Mouse (Mus musculus): ENCODE data around the gene Epop. TPM values are rescaled to one million over a fixed set of nuclear protein-coding genes. Genes with fewer than 3 reads are reported as not detected.

The Epop gene
- polyA plus RNA-seq, 1 experiment, result 0.47 TPM

GRCm38 (mm10) chr11:97589216-97589615 is 40.3 kb downstream of the Epop start:
- H3K36me3 ChIP-seq (ENCODE audit: control insufficient read depth, insufficient read depth, low read length), result no peaks in the 10 kb centered on the region
- H3K27me3 ChIP-seq (ENCODE audit: control insufficient read depth, insufficient read depth, low read length), result no peaks in the 10 kb centered on the region
- no peak overlapping the region for H3K4me3 ChIP-seq (ENCODE audit: control insufficient read depth, low read depth, low read length)
- H3K27ac ChIP-seq (ENCODE audit: control insufficient read depth, insufficient read depth, low read depth, low read length), result no peak overlapping the region
- peaks cover 5% of the 10 kb centered on the region for H3K4me1 ChIP-seq (ENCODE audit: control insufficient read depth, insufficient read depth, low read length)
- no peak for TF ChIP-seq CTCF (IDR thresholded peaks at IDR 0.05; ENCODE audit: control insufficient read depth, insufficient read depth, insufficient replicate concordance, low read depth, low read length)
- TF ChIP-seq POLR2A (IDR thresholded peaks at IDR 0.05; ENCODE audit: control insufficient read depth, low read depth, low read length), result no peak

- H3K36me3 ChIP-seq (ENCODE audit: control insufficient read depth, insufficient read depth, low read length), result no peaks in the 10 kb centered on the region
- no peaks in the 10 kb centered on the region for H3K27me3 ChIP-seq (ENCODE audit: control insufficient read depth, insufficient read depth, low read length)
- peaks cover 5% of the 10 kb centered on the region for H3K4me1 ChIP-seq (ENCODE audit: control insufficient read depth, insufficient read depth, low read length)
- H3K4me3 ChIP-seq (ENCODE audit: control insufficient read depth, low read depth, low read length), result no peak overlapping the region
- TF ChIP-seq POLR2A (IDR thresholded peaks at IDR 0.05; ENCODE audit: control insufficient read depth, low read depth, low read length) (no peak), CTCF (IDR thresholded peaks at IDR 0.05; ENCODE audit: control insufficient read depth, insufficient read depth, insufficient replicate concordance, low read depth, low read length) (no peak)
- H3K27ac ChIP-seq (ENCODE audit: control insufficient read depth, insufficient read depth, low read depth, low read length), result no peak overlapping the region
These were observed 43.6 kb downstream of the Epop start for GRCm38 (mm10) chr11:97585932-97586331.

GRCm38 (mm10) chr11:97584476-97584875 is 45.0 kb downstream of the Epop start:
- Histone ChIP-seq H3K27me3 (ENCODE audit: control insufficient read depth, insufficient read depth, low read length) (no peaks in the 10 kb centered on the region), H3K4me1 (ENCODE audit: control insufficient read depth, insufficient read depth, low read length) (no peaks in the 10 kb centered on the region), H3K27ac (ENCODE audit: control insufficient read depth, insufficient read depth, low read depth, low read length) (no peak overlapping the region), H3K36me3 (ENCODE audit: control insufficient read depth, insufficient read depth, low read length) (no peaks in the 10 kb centered on the region), H3K4me3 (ENCODE audit: control insufficient read depth, low read depth, low read length) (no peak overlapping the region)
- TF ChIP-seq POLR2A (IDR thresholded peaks at IDR 0.05; ENCODE audit: control insufficient read depth, low read depth, low read length) (no peak), CTCF (IDR thresholded peaks at IDR 0.05; ENCODE audit: control insufficient read depth, insufficient read depth, insufficient replicate concordance, low read depth, low read length) (no peak)

- TF ChIP-seq CTCF (IDR thresholded peaks at IDR 0.05; ENCODE audit: control insufficient read depth, insufficient read depth, insufficient replicate concordance, low read depth, low read length) (no peak), POLR2A (IDR thresholded peaks at IDR 0.05; ENCODE audit: control insufficient read depth, low read depth, low read length) (no peak)
- H3K4me1 ChIP-seq (ENCODE audit: control insufficient read depth, insufficient read depth, low read length), result peaks cover 9% of the 10 kb centered on the region
- H3K27me3 ChIP-seq (ENCODE audit: control insufficient read depth, insufficient read depth, low read length), result no peaks in the 10 kb centered on the region
- no peak overlapping the region for H3K27ac ChIP-seq (ENCODE audit: control insufficient read depth, insufficient read depth, low read depth, low read length)
- H3K36me3 ChIP-seq (ENCODE audit: control insufficient read depth, insufficient read depth, low read length), result no peaks in the 10 kb centered on the region
- no peak overlapping the region for H3K4me3 ChIP-seq (ENCODE audit: control insufficient read depth, low read depth, low read length)
These were observed 50.2 kb downstream of the Epop start for GRCm38 (mm10) chr11:97579088-97579857.

- TF ChIP-seq POLR2A (IDR thresholded peaks at IDR 0.05; ENCODE audit: control insufficient read depth, low read depth, low read length), result no peak
- no peak for TF ChIP-seq CTCF (IDR thresholded peaks at IDR 0.05; ENCODE audit: control insufficient read depth, insufficient read depth, insufficient replicate concordance, low read depth, low read length)
- H3K4me3 ChIP-seq (ENCODE audit: control insufficient read depth, low read depth, low read length), result no peak overlapping the region
- H3K36me3 ChIP-seq (ENCODE audit: control insufficient read depth, insufficient read depth, low read length), result no peaks in the 10 kb centered on the region
- no peak overlapping the region for H3K27ac ChIP-seq (ENCODE audit: control insufficient read depth, insufficient read depth, low read depth, low read length)
- H3K27me3 ChIP-seq (ENCODE audit: control insufficient read depth, insufficient read depth, low read length), result no peaks in the 10 kb centered on the region
- peaks cover 15% of the 10 kb centered on the region for H3K4me1 ChIP-seq (ENCODE audit: control insufficient read depth, insufficient read depth, low read length)
These were observed 51.2 kb downstream of the Epop start for GRCm38 (mm10) chr11:97578286-97578685.

Other genes starting within 250 kb of the Epop start
- gene Arhgap23, start 214.2 kb downstream of the Epop start, polyA plus RNA-seq (2012; rRNA removed), result 27.7 and 30.5 TPM in 2 replicates
- 24.3 and 28.7 TPM in 2 replicates for gene 4933428G20Rik, start 129.4 kb downstream of the Epop start, polyA plus RNA-seq (2012; rRNA removed)
- 35.5 and 47.1 TPM in 2 replicates for gene Srcin1, start 53.5 kb downstream of the Epop start, polyA plus RNA-seq (2012; rRNA removed)
- 7.4 and 8.2 TPM in 2 replicates for gene Mllt6, start 33.7 kb upstream of the Epop start, polyA plus RNA-seq (2012; rRNA removed)
- 17.6 and 17.7 TPM in 2 replicates for gene Cisd3, start 56.1 kb upstream of the Epop start, polyA plus RNA-seq (2012; rRNA removed)
- 6.4 and 8.1 TPM in 2 replicates for gene Pcgf2, start 70.8 kb upstream of the Epop start, polyA plus RNA-seq (2012; rRNA removed)
- gene Psmb3, start 73.7 kb upstream of the Epop start, polyA plus RNA-seq (2012; rRNA removed), result 102 and 104 TPM in 2 replicates
- 2.5 TPM in 2 replicates for gene Pip4k2b, start 115.0 kb upstream of the Epop start, polyA plus RNA-seq (2012; rRNA removed)
- gene Cwc25, start 136.9 kb upstream of the Epop start, polyA plus RNA-seq (2012; rRNA removed), result 5.6 and 6.3 TPM in 2 replicates
- 174 and 181 TPM in 2 replicates for gene 1700001P01Rik, start 146.2 kb upstream of the Epop start, polyA plus RNA-seq (2012; rRNA removed)
- 120 and 126 TPM in 2 replicates for gene Rpl23, start 152.7 kb upstream of the Epop start, polyA plus RNA-seq (2012; rRNA removed)
- gene Lasp1, start 169.3 kb upstream of the Epop start, polyA plus RNA-seq (2012; rRNA removed), result 21.4 and 23.1 TPM in 2 replicates
- 2.7 and 3.5 TPM in 2 replicates for gene B230217C12Rik, start 211.1 kb upstream of the Epop start, polyA plus RNA-seq (2012; rRNA removed)

All from testis, adult 2 months (tissue).